Mouse (Mus musculus): Measurements from ENCODE around the gene Slc22a3.

Slc22a3 gene

GRCm38 (mm10) chr17:12409346-12409944, 98.1 kb downstream of the Slc22a3 start:
- no peak for DNase-seq (ENCODE audit: extremely low spot score)

- no peak for DNase-seq (ENCODE audit: extremely low spot score)
Observed at GRCm38 (mm10) chr17:12403420-12403819, 104.1 kb downstream of the Slc22a3 start.

- DNase-seq (ENCODE audit: extremely low spot score) = no peak
Observed at GRCm38 (mm10) chr17:12396163-12396677, 111.3 kb downstream of the Slc22a3 start.

GRCm38 (mm10) chr17:12388239-12388638, 119.3 kb downstream of the Slc22a3 start:
- no peak for DNase-seq (ENCODE audit: extremely low spot score)

GRCm38 (mm10) chr17:12387781-12388180, 119.7 kb downstream of the Slc22a3 start:
- DNase-seq (ENCODE audit: extremely low spot score) = no peak

- DNase-seq (ENCODE audit: extremely low spot score) = no peak
Observed at GRCm38 (mm10) chr17:12385049-12385794, 122.3 kb downstream of the Slc22a3 start.

- DNase-seq (ENCODE audit: extremely low spot score) = no peak
Observed at GRCm38 (mm10) chr17:12382531-12382930, 125.0 kb downstream of the Slc22a3 start.

GRCm38 (mm10) chr17:12381579-12381978, 125.9 kb downstream of the Slc22a3 start:
- DNase-seq (ENCODE audit: extremely low spot score) = no peak

GRCm38 (mm10) chr17:12380287-12380686, 127.2 kb downstream of the Slc22a3 start:
- no peak for DNase-seq (ENCODE audit: extremely low spot score)

- DNase-seq (ENCODE audit: extremely low spot score) = no peak
Observed at GRCm38 (mm10) chr17:12377981-12378705, 129.4 kb downstream of the Slc22a3 start, which contains the start of gene Plg. Plg (plus strand) TSS chr17:12378608.

- no peak for DNase-seq (ENCODE audit: extremely low spot score)
Observed at GRCm38 (mm10) chr17:12373601-12374144, 133.8 kb downstream of the Slc22a3 start.

GRCm38 (mm10) chr17:12372021-12372420, 135.5 kb downstream of the Slc22a3 start:
- peak; percentile 55 for DNase-seq (ENCODE audit: extremely low spot score)

- peak; percentile 19 for DNase-seq (ENCODE audit: extremely low spot score)
Observed at GRCm38 (mm10) chr17:12371310-12371925, 136.1 kb downstream of the Slc22a3 start.

GRCm38 (mm10) chr17:12370289-12370688, 137.2 kb downstream of the Slc22a3 start:
- no peak for DNase-seq (ENCODE audit: extremely low spot score)

GRCm38 (mm10) chr17:12369393-12369792, 138.1 kb downstream of the Slc22a3 start:
- no peak for DNase-seq (ENCODE audit: extremely low spot score)
